Mouse (Mus musculus) ovary, postnatal 10 days (tissue): ENCODE data around the gene Cblb.

ENCODE experiments used
- DNase-seq: peaks from one replicate; pipeline ENCODE4 v3.0.0; 2022; ENCODE audit warnings: low spot score

Gene Cblb

GRCm38 (mm10) chr16:52076652-52077051 lies 45.6 kb downstream of the Cblb start:
- DNase-seq, result no peak

DNA sequence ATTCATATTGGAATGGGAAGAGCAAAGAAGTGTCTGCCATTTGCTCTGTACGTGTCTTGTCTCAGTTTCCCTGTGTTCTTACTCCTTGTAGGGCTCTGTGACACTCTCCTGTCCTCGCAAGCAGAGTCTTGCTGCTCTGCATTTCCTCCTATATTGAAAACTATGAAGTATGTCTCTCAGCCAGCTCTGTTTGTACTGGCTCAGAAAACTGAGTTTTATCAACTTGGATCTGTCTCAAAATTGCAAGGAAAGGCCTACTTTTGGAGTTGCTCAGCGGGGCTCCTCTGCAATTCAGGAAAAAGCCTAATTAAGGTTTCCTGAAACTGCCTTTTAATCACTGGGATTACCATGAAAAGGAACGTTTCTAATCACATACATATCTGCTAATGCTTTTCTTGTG lies 46.9 kb downstream of the Cblb start:
- DNase-seq, result no peak

DNA sequence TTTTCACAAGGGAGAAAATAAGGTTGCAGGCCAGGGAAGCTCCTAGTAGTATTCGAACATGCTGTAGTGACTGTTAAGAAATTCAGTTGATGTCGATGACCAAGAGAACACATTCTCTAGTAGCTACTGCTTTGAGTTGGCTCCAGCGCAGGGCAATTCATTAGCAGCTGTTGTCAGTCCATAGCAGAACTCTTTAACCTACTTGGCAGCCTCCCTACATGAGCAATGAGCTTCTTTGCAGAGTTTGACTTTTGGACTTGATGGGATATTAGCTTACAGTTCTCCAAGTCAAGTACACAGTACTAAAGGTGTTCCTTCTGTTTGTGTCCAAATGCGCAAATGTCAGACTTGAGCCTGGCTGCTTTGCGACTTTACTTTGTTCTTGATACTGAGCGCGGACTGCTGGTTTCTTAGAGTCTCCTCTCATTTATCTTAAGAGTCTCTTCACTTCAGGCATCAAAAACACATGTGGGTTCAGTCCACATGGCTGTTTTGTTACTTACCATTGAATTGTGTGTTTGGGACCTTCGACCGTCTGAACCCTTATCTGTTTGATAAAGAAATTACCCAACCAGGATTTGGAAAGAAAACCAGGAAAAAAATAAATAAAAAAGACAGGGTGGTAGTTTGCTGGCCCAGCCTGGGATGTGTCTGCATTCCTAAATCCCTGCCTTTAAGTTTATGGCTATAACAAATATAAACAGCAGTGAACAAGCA lies 47.9 kb downstream of the Cblb start:
- DNase-seq, result no peak

GRCm38 (mm10) chr16:52079475-52079823 lies 48.4 kb downstream of the Cblb start:
- no peak for DNase-seq

GRCm38 (mm10) chr16:52080619-52081395 lies 49.8 kb downstream of the Cblb start:
- DNase-seq, result no peak

DNA sequence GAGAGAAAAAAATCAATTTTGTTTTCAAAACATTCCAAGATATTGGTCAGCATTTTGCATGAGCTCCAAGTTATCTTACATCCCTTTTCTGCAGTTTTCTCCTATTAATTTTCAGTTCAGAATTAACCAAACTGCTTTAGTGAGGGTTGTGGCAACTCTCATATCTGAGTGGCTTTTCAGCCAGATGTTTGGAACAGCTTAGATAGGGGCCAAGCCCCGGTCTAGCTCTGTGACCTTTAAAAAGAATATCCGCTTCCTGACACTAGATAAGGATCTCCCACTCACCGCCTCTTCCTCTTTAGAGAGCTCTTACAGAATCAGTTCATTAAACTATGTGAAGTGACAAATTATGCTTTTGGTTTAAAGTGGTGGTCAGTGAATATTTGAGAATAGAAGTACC lies 50.7 kb downstream of the Cblb start:
- no peak for DNase-seq

DNA sequence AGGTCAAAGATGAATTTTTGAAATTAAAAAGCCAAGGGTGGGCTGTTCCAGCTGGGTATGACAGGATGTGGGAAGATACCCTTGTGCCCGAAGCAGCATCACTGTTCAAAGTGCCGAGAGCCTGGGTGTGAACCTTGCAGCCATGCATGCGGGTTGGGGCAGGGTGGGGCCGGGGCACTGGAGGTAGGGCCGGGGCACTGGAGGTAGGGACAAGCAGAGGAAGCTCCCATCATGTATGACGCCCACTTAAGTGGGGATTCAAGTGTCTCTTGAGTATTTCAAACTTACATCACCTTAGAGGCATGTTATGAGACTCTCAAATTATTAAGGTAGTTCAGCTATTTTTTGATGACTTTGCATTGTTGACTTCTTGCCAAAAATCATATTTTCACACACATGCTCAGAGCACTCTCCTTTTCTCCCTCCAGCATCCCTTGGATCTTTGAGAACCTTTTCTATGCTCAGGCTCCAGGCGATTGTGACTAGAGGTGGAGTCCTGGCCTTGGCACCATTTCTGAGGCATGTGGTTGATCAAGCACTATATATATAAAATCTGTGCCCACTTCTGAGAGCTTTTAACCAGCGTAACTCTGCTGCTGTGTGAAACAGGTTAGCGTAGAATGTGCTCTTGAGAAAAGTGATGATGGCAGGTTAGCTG lies 55.9 kb downstream of the Cblb start:
- no peak for DNase-seq

DNA sequence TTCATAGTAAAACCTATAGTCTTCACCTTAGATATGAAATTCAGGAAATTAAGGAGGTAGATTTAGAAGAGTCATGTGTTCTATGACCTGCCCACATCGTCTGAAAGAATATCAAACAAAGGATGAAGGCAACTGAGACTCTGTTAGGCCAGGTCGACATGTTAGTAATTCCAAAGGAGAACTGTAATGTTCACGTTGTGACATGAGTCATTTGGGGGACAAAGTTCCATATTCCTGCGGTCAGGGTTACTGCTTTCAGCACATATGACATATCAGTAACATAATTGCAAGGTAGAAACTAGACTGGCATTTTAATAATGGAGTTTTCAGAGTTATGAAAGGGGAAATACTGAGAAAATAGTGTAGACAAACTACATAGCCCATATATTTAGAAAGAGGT lies 58.3 kb downstream of the Cblb start:
- no peak for DNase-seq

DNA sequence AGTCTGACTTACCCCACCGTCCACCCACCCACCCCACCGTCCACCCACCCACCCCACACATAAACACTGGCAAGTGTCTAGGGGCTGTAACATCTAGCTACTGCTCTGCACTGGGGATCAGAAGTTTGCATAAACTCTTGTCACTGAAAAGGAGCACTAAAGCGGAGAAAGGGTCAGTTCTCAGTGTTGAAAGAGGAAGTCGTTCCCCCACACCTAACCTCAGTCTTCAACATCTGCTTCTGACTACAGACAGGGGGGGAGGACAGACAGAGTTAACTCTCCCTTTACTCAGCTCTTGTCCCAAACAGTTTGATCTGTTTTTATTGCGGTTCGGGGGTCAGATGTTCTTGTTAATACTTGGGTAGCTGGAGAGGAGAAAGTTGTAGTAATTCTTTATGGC lies 59.9 kb downstream of the Cblb start:
- no peak for DNase-seq

GRCm38 (mm10) chr16:52093325-52094253 lies 62.6 kb downstream of the Cblb start:
- DNase-seq, result no peak

GRCm38 (mm10) chr16:52094735-52095459 lies 63.9 kb downstream of the Cblb start:
- DNase-seq, result no peak

DNA sequence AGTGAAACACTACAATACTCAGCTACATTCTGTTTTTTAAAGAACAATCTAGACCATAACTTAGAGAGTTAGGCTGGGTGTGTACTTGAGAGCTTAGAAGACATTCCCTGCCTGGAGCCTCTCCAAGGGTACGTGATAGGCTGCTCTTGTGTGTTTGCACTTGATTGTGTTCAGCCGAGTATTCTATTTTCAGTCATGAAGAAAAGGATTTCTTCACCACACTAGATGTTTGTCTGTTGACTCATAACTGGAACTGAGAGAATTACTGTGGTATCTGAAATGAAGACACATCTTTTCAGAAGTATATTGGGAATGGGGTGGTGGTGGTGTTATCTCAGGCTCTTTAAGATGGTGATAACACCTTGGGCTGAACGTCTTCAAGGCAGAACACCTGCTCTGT lies 64.6 kb downstream of the Cblb start:
- DNase-seq, result no peak

DNA sequence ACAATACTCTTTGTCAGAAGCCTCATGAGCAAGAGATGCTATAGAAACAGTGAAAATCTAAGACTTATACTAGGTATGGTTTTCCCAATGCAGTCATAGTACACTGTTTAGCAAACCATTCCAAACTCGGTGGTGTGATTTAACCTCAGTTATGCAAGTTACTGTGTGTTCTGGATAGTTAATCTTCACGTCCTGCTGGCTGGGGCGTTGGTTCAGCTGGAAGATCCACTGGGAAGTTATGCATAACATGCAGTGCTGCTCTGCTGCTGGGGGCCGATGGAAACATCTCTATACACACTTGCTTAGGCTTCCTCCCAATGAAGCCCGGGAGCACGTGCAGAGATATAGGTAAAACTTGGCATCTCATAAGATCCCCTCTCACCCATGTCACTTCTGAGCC lies 69.4 kb downstream of the Cblb start:
- DNase-seq, result no peak

DNA sequence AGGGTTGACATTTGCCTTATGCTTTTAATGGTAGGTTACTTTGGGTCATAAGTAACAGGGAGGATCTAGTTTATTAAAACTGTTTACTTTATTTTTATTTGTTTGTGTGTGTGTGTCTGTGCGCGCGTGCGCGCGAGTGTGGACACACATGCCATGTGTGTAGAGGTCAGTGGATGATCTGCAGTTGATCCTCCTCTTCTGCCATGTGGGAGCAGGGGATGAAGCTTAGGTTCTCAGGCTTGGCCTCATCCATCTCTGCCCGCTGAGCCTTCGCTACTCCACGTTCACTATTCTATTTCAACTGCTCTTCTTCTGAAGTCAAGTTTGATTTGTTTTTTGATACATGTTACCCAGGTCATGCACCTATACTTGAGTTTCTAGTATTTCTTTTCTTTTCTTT lies 73.6 kb downstream of the Cblb start:
- no peak for DNase-seq

DNA sequence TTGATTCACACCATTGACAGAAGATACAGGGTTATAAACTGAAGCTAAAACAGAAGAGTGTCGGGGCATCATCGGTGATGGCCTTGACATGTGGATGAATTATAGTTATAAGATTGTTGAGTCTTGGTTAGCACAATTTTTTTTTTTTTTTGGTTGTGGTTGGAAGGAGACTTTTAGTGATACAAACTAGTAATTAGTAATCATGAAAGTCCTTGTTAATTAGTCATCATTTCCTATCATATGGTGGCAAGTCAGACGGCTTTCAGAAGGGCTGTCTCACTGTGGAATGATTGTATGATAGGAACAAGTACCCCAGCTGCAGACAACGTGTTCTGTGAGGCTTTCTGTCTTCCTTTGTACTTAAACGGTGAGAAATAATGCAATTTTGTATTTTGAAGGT lies 76.8 kb downstream of the Cblb start:
- DNase-seq, result no peak

GRCm38 (mm10) chr16:52114473-52114872 lies 83.4 kb downstream of the Cblb start:
- no peak for DNase-seq

- DNase-seq, result no peak
Measured at GRCm38 (mm10) chr16:52119003-52119402, 88.0 kb downstream of the Cblb start.

- no peak for DNase-seq
Measured at GRCm38 (mm10) chr16:52124974-52125373, 93.9 kb downstream of the Cblb start.

DNA sequence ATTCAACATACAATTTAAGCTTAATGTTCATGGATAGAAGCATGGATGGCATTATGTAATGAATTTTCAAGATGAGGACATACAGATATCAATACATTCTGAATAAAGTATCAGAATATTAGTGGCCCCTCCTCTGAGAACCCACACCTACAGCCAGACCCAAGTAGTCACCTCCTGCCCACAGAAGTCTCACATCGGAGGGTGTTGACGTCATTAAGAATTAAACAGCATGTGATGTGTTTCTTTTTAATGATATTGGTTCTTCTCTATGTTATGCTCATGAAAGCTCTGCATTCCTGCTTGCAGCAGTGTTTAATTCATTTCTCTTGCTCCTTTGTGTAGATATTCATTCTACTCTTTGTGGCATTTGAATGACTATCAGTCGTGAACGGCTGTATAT lies 94.9 kb downstream of the Cblb start:
- no peak for DNase-seq

- no peak for DNase-seq
Measured at GRCm38 (mm10) chr16:52129357-52129905, 98.4 kb downstream of the Cblb start.

DNA sequence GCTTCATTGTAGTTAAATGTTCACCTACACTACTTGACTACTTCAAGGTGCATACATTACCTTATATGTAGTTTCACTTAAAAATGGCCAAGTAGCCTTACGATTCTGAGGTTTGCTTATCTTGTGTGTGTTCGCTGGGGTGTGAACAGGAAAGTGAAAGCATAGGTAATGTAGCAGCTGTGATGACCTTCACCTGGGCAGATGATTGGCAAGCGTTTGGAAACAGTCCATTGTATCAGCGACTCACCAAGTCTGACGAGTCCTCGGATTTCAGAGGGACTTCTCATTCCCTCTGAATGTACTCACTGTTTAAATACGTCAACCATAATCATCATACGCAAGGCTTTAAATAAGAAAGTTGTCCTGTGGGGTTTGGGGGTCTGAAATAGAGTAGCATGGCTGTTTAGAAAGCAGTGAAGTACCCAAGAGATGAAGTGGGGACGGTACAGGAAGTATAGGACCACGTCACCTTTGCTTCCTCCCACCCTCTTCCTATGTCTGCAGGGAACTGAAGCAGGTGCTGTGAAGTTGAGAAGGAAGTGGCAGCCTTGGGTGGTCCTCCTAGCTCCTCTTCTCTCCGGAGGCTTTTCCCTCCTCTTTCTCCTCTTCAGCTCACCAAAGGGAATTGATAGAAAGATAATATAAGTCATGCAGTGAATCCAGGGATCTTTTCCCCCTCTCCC lies 101.9 kb downstream of the Cblb start:
- no peak for DNase-seq
